Mouse (Mus musculus) MEL (cell line): ENCODE measurements around the gene Mrs2.

Experiments
- CTCF ChIP-seq, 3 experiments: IDR thresholded peaks in 2 of 3; conservative IDR thresholded peaks in 1 of 3; 2 replicates each; pipeline ENCODE4 v1.5.1; 2011 to 2012; ENCODE audit warnings: low read length in 3 of 3, low read depth in 2 of 3, mild to moderate bottlenecking in 2 of 3, improper control_type of control experiment in 1 of 3, inconsistent platforms in 1 of 3, mixed read lengths in 1 of 3, moderate library complexity in 1 of 3; ENCODE audit not compliant: control insufficient read depth in 1 of 3, insufficient read depth in 1 of 3, poor library complexity in 1 of 3, severe bottlenecking in 1 of 3
- ELF1 ChIP-seq: IDR thresholded peaks from 2 replicates; pipeline ENCODE4 v1.6.1; 2014; ENCODE audit warnings: low read depth, mild to moderate bottlenecking, inconsistent platforms, low read length, improper control_type of control experiment, moderate library complexity
- EP300 ChIP-seq, 2 experiments: IDR thresholded peaks; 2 replicates each; pipeline ENCODE4 v1.6.1; 2011; ENCODE audit warnings: improper control_type of control experiment in 2 of 2, low read length in 2 of 2, low read depth in 1 of 2, mild to moderate bottlenecking in 1 of 2
- ETS1 ChIP-seq: IDR thresholded peaks from 2 replicates; pipeline ENCODE4 v1.6.1; 2012; ENCODE audit warnings: low read depth, mild to moderate bottlenecking, inconsistent platforms, low read length, improper control_type of control experiment, moderate library complexity
- JUND ChIP-seq: IDR thresholded peaks from 2 replicates; pipeline ENCODE4 v1.6.1; 2011; ENCODE audit warnings: low read depth, mild to moderate bottlenecking, improper control_type of control experiment, low read length
- MAX ChIP-seq: IDR thresholded peaks from 2 replicates; pipeline ENCODE4 v1.6.1; 2011; ENCODE audit warnings: low read length, improper control_type of control experiment
- MYC ChIP-seq: IDR thresholded peaks from 2 replicates; pipeline ENCODE4 v1.6.1; 2011; ENCODE audit warnings: low read depth, mild to moderate bottlenecking, low read length, improper control_type of control experiment, moderate library complexity
- TAL1 ChIP-seq: IDR thresholded peaks from 2 replicates; pipeline ENCODE4 v1.6.1; 2012; ENCODE audit warnings: mild to moderate bottlenecking, inconsistent platforms, low read length, moderate library complexity, mixed read lengths
- TCF12 ChIP-seq: IDR thresholded peaks from 2 replicates; pipeline ENCODE4 v1.6.1; 2014; ENCODE audit warnings: low read depth, mild to moderate bottlenecking, inconsistent platforms, low read length, improper control_type of control experiment, moderate library complexity
- ZMIZ1 ChIP-seq: IDR thresholded peaks from 2 replicates; pipeline ENCODE4 v1.6.1; 2012; ENCODE audit warnings: low read depth, mild to moderate bottlenecking, inconsistent platforms, low read length, improper control_type of control experiment, moderate library complexity

- TF ChIP-seq CTCF (IDR thresholded peaks at IDR 0.05 in 2 of 3, conservative IDR thresholded peaks at IDR 0.05 in 1 of 3; ENCODE audit: control insufficient read depth in 1 of 3, insufficient read depth in 1 of 3, low read depth in 2 of 3, low read length in 3 of 3, poor library complexity in 1 of 3, severe bottlenecking in 1 of 3), result no peak
- no peak for TF ChIP-seq ELF1
- TF ChIP-seq EP300 (IDR thresholded peaks at IDR 0.05; ENCODE audit: low read depth in 1 of 2, low read length in 2 of 2), result no peak
- TF ChIP-seq JUND, result no peak
- TF ChIP-seq TAL1, result no peak
- no peak for TF ChIP-seq ZMIZ1
- no peak for TF ChIP-seq TCF12
- no peak for TF ChIP-seq ETS1
- TF ChIP-seq MYC, result no peak
- TF ChIP-seq MAX, result no peak
Measured at GRCm38 (mm10) chr13:24985435-24985834, 34.7 kb downstream of the Mrs2 start.
